Mouse (Mus musculus): Measurements from ENCODE around the gene Tagln3. TPM values are rescaled to one million over a fixed set of nuclear protein-coding genes. Genes with fewer than 3 reads are reported as not detected.

Gene Tagln3
- polyA plus RNA-seq (2014; fragmentation: Illumina TruSeq; extraction: RNeasy Lipid Tissue Mini Kit (QIAGEN cat#74804); ENCODE audit: low read depth, low replicate concordance): not detected

DNA sequence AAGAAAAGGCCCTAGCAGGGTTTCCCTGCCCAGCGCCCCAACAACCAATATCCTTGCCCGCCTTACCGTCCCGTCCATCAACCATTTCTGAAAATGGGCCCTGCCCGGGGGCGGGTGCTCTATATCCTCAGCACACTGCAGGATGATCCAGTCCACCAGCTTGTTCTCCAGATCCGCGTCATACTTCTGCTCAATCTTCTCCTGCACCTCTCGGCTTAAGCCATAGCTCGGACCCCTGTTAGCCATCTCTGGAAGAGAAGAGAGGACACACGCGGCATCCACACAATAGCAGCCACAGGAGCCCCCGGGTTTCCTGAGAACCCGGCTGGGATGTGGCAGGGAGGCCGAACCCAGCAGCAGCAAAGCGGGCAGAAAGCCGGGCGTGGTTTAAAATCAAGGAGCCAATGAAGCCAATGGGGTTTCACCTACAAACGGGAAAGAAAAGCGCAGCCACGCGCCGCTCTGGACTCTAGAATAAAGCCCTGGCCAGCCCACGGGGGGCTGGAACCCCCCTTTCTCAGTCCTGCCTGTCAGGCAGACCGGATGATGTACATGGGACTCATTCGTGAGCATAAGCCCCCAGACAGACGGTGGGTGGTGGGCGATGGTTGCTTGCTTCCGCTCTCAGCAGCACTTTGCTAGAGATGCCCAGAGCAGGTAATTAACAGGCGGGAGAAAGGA lies at the start of gene Tagln3:
Gene Tagln3 (minus strand): TSS at position 548 of the 681 bp plus-strand sequence.

DNA sequence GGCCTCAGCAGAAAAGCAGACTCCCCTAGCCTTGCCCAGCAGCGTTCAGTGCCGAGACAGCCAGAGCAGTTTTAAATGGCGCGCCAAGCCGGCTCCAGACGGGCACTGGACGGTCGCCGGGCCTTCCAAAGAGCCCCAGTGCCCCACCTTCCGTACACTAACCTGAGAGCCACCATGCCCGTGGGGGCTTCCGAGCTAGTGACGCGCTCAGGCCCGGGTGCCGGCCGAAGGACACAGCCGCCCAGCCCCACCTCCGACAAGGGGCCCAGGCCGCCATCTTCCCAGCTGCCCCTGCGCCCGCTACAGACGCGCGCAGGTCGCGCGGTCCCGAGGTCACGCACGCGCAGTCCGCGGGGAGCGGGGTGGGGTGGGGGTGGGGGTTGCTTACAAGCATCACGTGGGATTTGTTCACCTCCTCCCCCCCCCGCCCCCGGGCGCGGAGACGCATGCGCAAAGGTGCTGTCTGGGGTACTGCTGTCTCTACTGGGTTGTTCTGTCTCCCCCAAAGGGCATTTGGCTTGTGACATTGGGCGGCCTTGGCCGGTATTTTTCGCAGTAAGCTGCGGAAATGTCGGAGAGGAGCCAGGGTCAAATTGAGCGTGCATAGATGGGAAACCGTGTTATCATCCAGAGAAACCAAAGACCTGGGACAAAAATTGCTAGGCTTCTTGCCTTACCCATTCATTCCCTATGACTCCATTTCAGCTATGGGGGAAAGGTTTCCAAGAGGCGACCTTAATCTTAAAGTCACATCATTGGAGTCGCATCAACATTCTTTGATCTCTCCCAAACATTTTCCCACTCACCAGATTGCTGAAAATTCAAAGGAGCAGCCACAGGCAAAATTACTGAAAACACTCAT lies 18.4 kb upstream of the Tagln3 start, which contains the start of gene Abhd10:
Gene Abhd10 (minus strand): TSS at position 341 of the 862 bp plus-strand sequence.

DNA sequence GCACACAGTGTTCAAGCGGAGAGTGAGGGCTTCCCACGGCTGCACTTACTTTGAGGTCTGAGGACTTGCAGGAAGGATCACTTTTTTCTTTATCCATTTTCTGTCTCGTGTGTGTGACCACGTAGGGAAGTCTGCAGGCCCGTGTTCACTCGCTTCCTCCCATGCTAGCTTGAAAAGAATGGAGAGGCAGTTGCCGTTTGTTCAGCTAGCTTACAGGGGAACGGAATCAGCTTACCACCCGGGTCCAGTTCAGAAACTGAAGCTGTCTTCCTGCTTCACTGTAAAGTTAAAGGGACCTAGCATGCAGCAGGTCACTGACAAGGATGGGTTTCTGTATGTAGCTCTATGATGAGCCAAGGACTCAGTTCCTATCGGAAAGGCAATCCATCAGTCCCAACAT lies 30.9 kb downstream of the Tagln3 start, which contains the start of gene Tmprss7:
Gene Tmprss7 (minus strand): TSS at position 101 of the 400 bp plus-strand sequence.

Other genes starting within 250 kb of the Tagln3 start
- not detected for gene Gm609, start 231.6 kb downstream of the Tagln3 start, polyA plus RNA-seq (2014; fragmentation: Illumina TruSeq; extraction: RNeasy Lipid Tissue Mini Kit (QIAGEN cat#74804); ENCODE audit: low read depth, low replicate concordance)
- gene Gm17783, start 192.6 kb downstream of the Tagln3 start, polyA plus RNA-seq (2014; fragmentation: Illumina TruSeq; extraction: RNeasy Lipid Tissue Mini Kit (QIAGEN cat#74804); ENCODE audit: low read depth, low replicate concordance): not detected
- gene Slc9c1, start 189.3 kb downstream of the Tagln3 start, polyA plus RNA-seq (2014; fragmentation: Illumina TruSeq; extraction: RNeasy Lipid Tissue Mini Kit (QIAGEN cat#74804); ENCODE audit: low read depth, low replicate concordance): not detected
- gene Gcsam, start 114.2 kb downstream of the Tagln3 start, polyA plus RNA-seq (2014; fragmentation: Illumina TruSeq; extraction: RNeasy Lipid Tissue Mini Kit (QIAGEN cat#74804); ENCODE audit: low read depth, low replicate concordance): 0.24 TPM
- not detected for gene BC016579, start 70.5 kb downstream of the Tagln3 start, polyA plus RNA-seq (2014; fragmentation: Illumina TruSeq; extraction: RNeasy Lipid Tissue Mini Kit (QIAGEN cat#74804); ENCODE audit: low read depth, low replicate concordance)
- gene Tmprss7, start 30.9 kb downstream of the Tagln3 start, polyA plus RNA-seq (2014; fragmentation: Illumina TruSeq; extraction: RNeasy Lipid Tissue Mini Kit (QIAGEN cat#74804); ENCODE audit: low read depth, low replicate concordance): not detected
- gene Abhd10, start 18.3 kb upstream of the Tagln3 start, polyA plus RNA-seq (2014; fragmentation: Illumina TruSeq; extraction: RNeasy Lipid Tissue Mini Kit (QIAGEN cat#74804); ENCODE audit: low read depth, low replicate concordance): 16.9 TPM
- gene Phldb2, start 229.0 kb upstream of the Tagln3 start, polyA plus RNA-seq (2014; fragmentation: Illumina TruSeq; extraction: RNeasy Lipid Tissue Mini Kit (QIAGEN cat#74804); ENCODE audit: low read depth, low replicate concordance): 206 TPM